Mouse (Mus musculus) thymus, postnatal 10 days (tissue): Measurements from ENCODE around the gene Lce1m.
"Not testable (repeated sequence)": the region's sequence is repeated elsewhere in the genome, so short reads cannot be mapped to it uniquely, and the experiment has no call there.

ENCODE experiments used
- DNase-seq, 2 experiments: peaks; one replicate each; pipeline ENCODE4 v3.0.0; 2021; ENCODE audit warnings: low spot score in 2 of 2

Gene Lce1m

GRCm38 (mm10) chr3:93018960-93019359, at the start of gene Lce1m:
TSS of gene Lce1m (minus strand) at chr3:93019060.
- DNase-seq: no peak

GRCm38 (mm10) chr3:93068523-93068922, 49.7 kb upstream of the Lce1m start, which contains the start of gene Gm4858:
TSS of gene Gm4858 (plus strand) at chr3:93068823.
- not testable (repeated sequence) for DNase-seq

- DNase-seq: peak in 1 of 2 experiments; percentile 5
Observed at GRCm38 (mm10) chr3:93052826-93053474, 34.1 kb upstream of the Lce1m start.

GRCm38 (mm10) chr3:93050182-93050581, 31.3 kb upstream of the Lce1m start:
- DNase-seq: no peak

GRCm38 (mm10) chr3:93031450-93031849, 12.6 kb upstream of the Lce1m start:
- DNase-seq: no peak

GRCm38 (mm10) chr3:93025486-93025885, 6.6 kb upstream of the Lce1m start:
- no peak for DNase-seq

- DNase-seq: no peak
Observed at GRCm38 (mm10) chr3:93023411-93024184, 4.7 kb upstream of the Lce1m start.

- no peak for DNase-seq
Observed at GRCm38 (mm10) chr3:93021171-93021570, 2.3 kb upstream of the Lce1m start.

- DNase-seq: no peak
Observed at GRCm38 (mm10) chr3:93015460-93016104, 3.3 kb downstream of the Lce1m start, which contains the start of gene Crct1. TSS of gene Crct1 (minus strand) at chr3:93015687.

GRCm38 (mm10) chr3:93014871-93015270, 4.0 kb downstream of the Lce1m start:
- DNase-seq: no peak

- DNase-seq: no peak
Observed at GRCm38 (mm10) chr3:93014378-93014801, 4.5 kb downstream of the Lce1m start.

- DNase-seq: no peak
Observed at GRCm38 (mm10) chr3:93002843-93003242, 16.0 kb downstream of the Lce1m start.

- DNase-seq: no peak
Observed at GRCm38 (mm10) chr3:93000621-93001020, 18.2 kb downstream of the Lce1m start.

- peak in 1 of 2 experiments; percentile 10 for DNase-seq
Observed at GRCm38 (mm10) chr3:92998691-92999090, 20.2 kb downstream of the Lce1m start.

- DNase-seq: no peak
Observed at GRCm38 (mm10) chr3:92991926-92992325, 26.9 kb downstream of the Lce1m start, which contains the start of gene Lce3f. TSS of gene Lce3f (plus strand) at chr3:92992226.

GRCm38 (mm10) chr3:92978484-92978883, 40.4 kb downstream of the Lce1m start:
- no peak for DNase-seq
